Mouse (Mus musculus) spleen, adult 2 months (tissue): ENCODE results near the gene Appl1. TPM values are rescaled to one million over a fixed set of nuclear protein-coding genes. Genes with fewer than 3 reads are reported as not detected.
A peak's percentile ranks its signal among the peaks of the same experiment; 100 is the strongest.
"Not testable (repeated sequence)": the region's sequence is repeated elsewhere in the genome, so short reads cannot be mapped to it uniquely, and the experiment has no call there.

Experiments used
- DNase-seq, 2 experiments: peaks; one replicate each; pipeline versions ENCODE4 v3.0.0 to v3.0.0-alpha.2; 2012 to 2021; ENCODE audit warnings: low spot score in 2 of 2, low read depth in 1 of 2
- H3K27ac ChIP-seq: fragments of 200-500 bp; 2 replicates; pipeline ENCODE4 v1.5.1; 2012; ENCODE audit warnings: low read length, inconsistent platforms; ENCODE audit not compliant: insufficient read depth
- H3K27me3 ChIP-seq: fragments of 200-500 bp; 2 replicates; pipeline ENCODE4 v1.6.1; 2012; ENCODE audit warnings: mild to moderate bottlenecking, moderate library complexity, low read length, inconsistent platforms; ENCODE audit not compliant: control insufficient read depth, insufficient read depth
- H3K36me3 ChIP-seq: fragments of 200-500 bp; 2 replicates; pipeline ENCODE4 v1.6.1; 2012; ENCODE audit warnings: mild to moderate bottlenecking, low read length, inconsistent platforms; ENCODE audit not compliant: control insufficient read depth, insufficient read depth
- H3K4me1 ChIP-seq: fragments of 200-500 bp; 2 replicates; pipeline ENCODE4 v1.6.1; 2011; ENCODE audit warnings: inconsistent platforms; ENCODE audit not compliant: control insufficient read depth, insufficient read depth, insufficient read length
- H3K4me3 ChIP-seq: fragments of 200-500 bp; 2 replicates; pipeline ENCODE4 v1.5.1; 2011; ENCODE audit warnings: mild to moderate bottlenecking, inconsistent platforms; ENCODE audit not compliant: insufficient read depth, insufficient read length; ENCODE audit errors: extremely low read depth
- CTCF ChIP-seq: fragments of 200-500 bp; IDR thresholded peaks from 2 replicates; pipeline ENCODE4 v1.5.1; 2011; ENCODE audit warnings: mild to moderate bottlenecking, inconsistent platforms; ENCODE audit not compliant: insufficient read depth, insufficient read length, insufficient replicate concordance; ENCODE audit errors: extremely low read depth
- POLR2A ChIP-seq: fragments of 200-500 bp; IDR thresholded peaks from 2 replicates; pipeline ENCODE4 v1.6.1; 2011; ENCODE audit warnings: low read depth, low read length, inconsistent platforms
- WGBS: fragments of 180-500 bp; shearing (Covaris S2); methylation state at CpG from one replicate; pipeline ENCODE4 v1.1.7; 2018; 5-methylcytosine and 5-hydroxymethylcytosine counted together
- polyA plus RNA-seq: library from polyadenylated mRNA; depleted of rRNA; stranded (reverse); fragments of >200 nt; gene quantifications from 2 replicates; pipeline ENCODE4 v1.2.3, GENCODE M21; 2012

Gene Appl1
- polyA plus RNA-seq, 1 experiment: 2.5 TPM

GRCm38 (mm10) chr14:26970439-26970932 lies 546 bp downstream of the Appl1 start:
- peak overlapping the region; percentile 80 for H3K27ac ChIP-seq
- peak; percentile 85 for TF ChIP-seq POLR2A
- TF ChIP-seq CTCF: no peak
- H3K4me3 ChIP-seq: peak overlapping the region; percentile 90
- WGBS: under 1% methylated on average over 53 of the region's 53 CpGs
- H3K4me1 ChIP-seq: no peaks in the 10 kb centered on the region; the same call in 1 of the 2 replicates
- no peaks in the 10 kb centered on the region for H3K36me3 ChIP-seq
- DNase-seq: peak; percentile 84 to 98
- H3K27me3 ChIP-seq: no peaks in the 10 kb centered on the region

GRCm38 (mm10) chr14:26969856-26970407 lies 1.1 kb downstream of the Appl1 start:
- Histone ChIP-seq H3K4me1 (no peaks in the 10 kb centered on the region; the same call in 1 of the 2 replicates), H3K27ac (peak overlapping the region; percentile 80), H3K36me3 (no peaks in the 10 kb centered on the region), H3K4me3 (peak overlapping the region; percentile 90), H3K27me3 (no peaks in the 10 kb centered on the region)
- DNase-seq: peak; percentile 46 to 48
- WGBS: under 1% methylated on average over 62 of the region's 62 CpGs
- TF ChIP-seq CTCF: no peak; the same call in 1 of the 2 replicates
- TF ChIP-seq POLR2A: no peak

- TF ChIP-seq POLR2A: no peak
- no peak for TF ChIP-seq CTCF
- Histone ChIP-seq H3K4me1 (no peaks in the 10 kb centered on the region; the same call in 1 of the 2 replicates), H3K27me3 (no peaks in the 10 kb centered on the region), H3K27ac (no peak overlapping the region), H3K4me3 (no peak overlapping the region), H3K36me3 (no peaks in the 10 kb centered on the region)
- WGBS: 74% methylated on average over 3 of the region's 3 CpGs
- no peak for DNase-seq
Observed at GRCm38 (mm10) chr14:26969164-26969563, 1.9 kb downstream of the Appl1 start.

GRCm38 (mm10) chr14:26960518-26960917 lies 10.5 kb downstream of the Appl1 start:
- DNase-seq: no peak
- no peak for TF ChIP-seq CTCF
- TF ChIP-seq POLR2A: no peak
- H3K4me3 ChIP-seq: no peak overlapping the region
- H3K36me3 ChIP-seq: peaks cover 7% of the 10 kb centered on the region
- no peak overlapping the region for H3K27ac ChIP-seq
- no peaks in the 10 kb centered on the region for H3K27me3 ChIP-seq
- WGBS: 66% methylated on average over 1 of the region's 1 CpGs
- no peaks in the 10 kb centered on the region for H3K4me1 ChIP-seq

GRCm38 (mm10) chr14:26956139-26956538 lies 14.9 kb downstream of the Appl1 start:
- H3K27me3 ChIP-seq, H3K4me1 ChIP-seq, DNase-seq, H3K27ac ChIP-seq, H3K4me3 ChIP-seq, H3K36me3 ChIP-seq: not testable (repeated sequence)
- 97% methylated on average over 2 of the region's 2 CpGs for WGBS

- DNase-seq: no peak
- Histone ChIP-seq H3K4me3 (no peak overlapping the region), H3K27ac (no peak overlapping the region), H3K36me3 (peaks cover 3% of the 10 kb centered on the region; the same call in 1 of the 2 replicates), H3K27me3 (no peaks in the 10 kb centered on the region), H3K4me1 (no peaks in the 10 kb centered on the region)
- 65% methylated on average over 4 of the region's 4 CpGs for WGBS
- no peak for TF ChIP-seq POLR2A
Observed at GRCm38 (mm10) chr14:26935558-26935957, 35.5 kb downstream of the Appl1 start.

- no peak for TF ChIP-seq POLR2A
- TF ChIP-seq CTCF: no peak
- no peak for DNase-seq
- no peaks in the 10 kb centered on the region for H3K4me1 ChIP-seq
- no peak overlapping the region for H3K27ac ChIP-seq
- no peaks in the 10 kb centered on the region for H3K27me3 ChIP-seq
- H3K36me3 ChIP-seq: peaks cover 3% of the 10 kb centered on the region; the same call in 1 of the 2 replicates
- 89% methylated on average over 3 of the region's 3 CpGs for WGBS
- no peak overlapping the region for H3K4me3 ChIP-seq
Observed at GRCm38 (mm10) chr14:26934891-26935290, 36.1 kb downstream of the Appl1 start.
